Mouse (Mus musculus): Measurements from ENCODE around the gene Lrwd1. TPM values are rescaled to one million over a fixed set of nuclear protein-coding genes. Genes with fewer than 3 reads are reported as not detected.
"Not testable (repeated sequence)": the region's sequence is repeated elsewhere in the genome, so short reads cannot be mapped to it uniquely, and the experiment has no call there.

Lrwd1 gene
- polyA plus RNA-seq, 1 experiment = not detected

DNA sequence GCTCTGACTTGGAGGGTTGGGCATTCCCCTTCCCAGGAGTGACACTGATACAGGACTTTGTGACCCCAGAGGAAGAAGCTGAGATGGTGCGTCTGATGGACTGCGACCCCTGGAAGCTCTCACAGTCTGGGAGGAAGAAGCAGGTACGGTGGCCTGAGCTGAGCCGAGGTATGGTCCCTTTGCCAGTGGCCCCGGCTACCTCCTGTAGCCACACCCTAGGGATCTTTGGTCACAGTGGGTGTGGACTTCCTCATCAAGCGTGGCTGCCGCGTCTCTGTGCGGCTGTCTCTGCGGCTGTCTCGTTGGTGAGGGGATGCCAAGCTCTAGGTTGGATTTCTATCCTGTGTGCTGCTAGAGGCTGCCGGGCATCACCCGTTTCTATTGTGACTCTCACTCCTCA lies 3.5 kb upstream of the Lrwd1 start:
- 92% methylated on average over 13 of the region's 13 CpGs for WGBS
- Histone ChIP-seq H3K4me3 (ENCODE audit: insufficient read depth, low read depth, low read length) (no peak overlapping the region), H3K4me1 (ENCODE audit: control insufficient read depth, insufficient read depth, low read length) (peaks cover 8% of the 10 kb centered on the region), H3K27ac (ENCODE audit: insufficient read depth, low read depth, low read length) (no peak overlapping the region)
- TF ChIP-seq CTCF (IDR thresholded peaks at IDR 0.05; ENCODE audit: insufficient read depth, low read depth, low read length) = no peak
- no peak for TF ChIP-seq POLR2A (IDR thresholded peaks at IDR 0.05; ENCODE audit: insufficient read depth, low read depth, low read length)

DNA sequence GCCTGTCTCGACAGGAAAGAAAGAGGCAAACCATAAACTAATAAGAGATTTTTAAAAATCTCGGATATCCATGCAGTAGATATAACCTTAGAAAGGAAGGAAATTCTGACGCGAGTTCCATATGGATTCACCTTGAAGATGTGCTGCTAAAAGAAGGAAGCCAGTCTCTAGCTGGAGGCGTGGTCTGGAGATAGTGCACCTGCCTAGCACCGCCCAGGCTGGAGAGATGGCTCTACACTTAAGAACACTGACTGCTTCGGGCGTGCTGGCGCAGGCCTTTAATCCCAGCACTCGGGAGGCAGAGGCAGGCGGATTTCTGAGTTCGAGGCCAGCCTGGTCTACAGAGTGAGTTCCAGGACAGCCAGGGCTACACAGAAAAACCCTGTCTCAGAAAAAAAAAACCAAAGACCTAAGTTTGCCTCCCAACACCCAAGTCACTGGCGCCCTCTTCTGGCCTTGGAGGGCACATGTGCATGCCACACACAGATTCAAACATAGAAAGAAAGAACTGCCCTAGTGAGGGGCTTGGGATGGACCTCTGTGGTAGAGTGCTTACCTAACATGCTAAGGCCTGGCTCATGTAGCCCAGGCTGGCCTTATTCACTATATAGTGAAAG lies 1.9 kb upstream of the Lrwd1 start:
- TF ChIP-seq CTCF (IDR thresholded peaks at IDR 0.05; ENCODE audit: insufficient read depth, low read depth, low read length) (0 out of 2 replicates have a peak, but pooled peaks have one; percentile 28), POLR2A (IDR thresholded peaks at IDR 0.05; ENCODE audit: insufficient read depth, low read depth, low read length) (no peak)
- WGBS = 75% methylated on average over 13 of the region's 13 CpGs
- Histone ChIP-seq H3K27ac (ENCODE audit: insufficient read depth, low read depth, low read length) (no peak overlapping the region), H3K4me1 (ENCODE audit: control insufficient read depth, insufficient read depth, low read length) (peaks cover 8% of the 10 kb centered on the region), H3K4me3 (ENCODE audit: insufficient read depth, low read depth, low read length) (no peak overlapping the region)

DNA sequence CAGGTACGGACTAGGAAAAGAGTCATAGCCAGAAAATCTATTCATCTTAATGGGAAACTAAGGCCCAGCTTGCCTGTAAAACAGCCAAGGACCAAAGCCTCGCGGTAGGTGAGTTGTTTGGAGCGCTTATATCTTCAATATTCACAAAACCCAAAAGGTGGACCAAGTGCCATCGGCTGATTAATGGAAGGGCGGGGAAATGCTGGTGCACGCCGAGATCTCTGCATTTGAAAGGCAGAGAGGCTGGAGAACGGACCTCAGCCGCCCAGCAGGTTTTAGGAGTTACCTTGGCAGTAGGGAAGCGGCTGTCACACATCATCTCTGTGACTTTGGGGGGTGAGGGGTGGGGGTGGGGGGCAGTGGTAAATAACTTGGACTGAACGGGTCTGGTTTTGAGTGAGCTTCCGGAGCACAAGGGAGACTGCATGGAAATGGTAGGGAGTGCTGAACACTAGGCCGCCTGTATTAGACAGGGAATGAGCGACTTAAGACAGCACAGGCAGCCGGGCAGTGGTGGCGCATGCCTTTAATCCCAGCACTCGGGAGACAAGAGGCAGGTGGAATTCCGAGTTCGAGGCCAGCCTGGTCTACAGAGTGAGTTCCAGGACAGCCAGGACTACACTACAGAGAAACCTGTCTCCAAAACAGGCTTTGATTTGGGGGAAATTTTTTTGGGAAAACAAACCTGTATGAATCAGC lies 567 bp upstream of the Lrwd1 start:
- WGBS = 6% methylated on average over 20 of the region's 20 CpGs

DNA sequence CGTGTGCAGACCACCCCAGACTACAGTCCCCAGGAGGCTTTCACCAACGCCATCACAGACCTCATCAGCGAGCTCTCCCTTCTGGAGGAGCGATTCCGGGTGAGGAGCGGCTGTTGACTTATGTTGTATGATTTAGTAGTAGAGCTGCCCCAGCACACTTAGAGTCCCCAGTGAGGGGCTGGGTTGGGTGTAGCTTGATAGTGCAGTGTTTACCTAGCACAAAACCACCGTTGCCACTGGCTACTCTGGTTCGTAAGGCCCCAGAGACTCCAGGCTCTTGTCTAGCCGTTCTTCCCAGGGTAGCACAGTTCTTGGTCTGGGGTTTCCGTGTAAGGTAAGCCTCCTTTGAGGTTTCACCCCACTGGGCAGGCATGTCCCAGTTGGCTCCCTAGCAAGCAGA lies 13.7 kb downstream of the Lrwd1 start:
- 86% methylated on average over 10 of the region's 10 CpGs for WGBS
- TF ChIP-seq POLR2A (IDR thresholded peaks at IDR 0.05; ENCODE audit: insufficient read depth, low read depth, low read length) (no peak), CTCF (IDR thresholded peaks at IDR 0.05; ENCODE audit: insufficient read depth, low read depth, low read length) (no peak)
- peaks cover 10% of the 10 kb centered on the region for H3K4me1 ChIP-seq (ENCODE audit: control insufficient read depth, insufficient read depth, low read length)
- H3K27ac ChIP-seq (ENCODE audit: insufficient read depth, low read depth, low read length) = no peak overlapping the region
- H3K4me3 ChIP-seq (ENCODE audit: insufficient read depth, low read depth, low read length) = no peak overlapping the region

More for the DNA sequence above, 567 bp upstream of the Lrwd1 start:
- Histone ChIP-seq H3K4me1 (ENCODE audit: control insufficient read depth, insufficient read depth, low read length) (peaks cover 8% of the 10 kb centered on the region), H3K27ac (ENCODE audit: insufficient read depth, low read depth, low read length) (no peak overlapping the region), H3K4me3 (ENCODE audit: insufficient read depth, low read depth, low read length) (peak overlapping the region; percentile 74)
- no peak; the same call in 1 of the 2 replicates for TF ChIP-seq POLR2A (IDR thresholded peaks at IDR 0.05; ENCODE audit: insufficient read depth, low read depth, low read length)
- no peak for TF ChIP-seq CTCF (IDR thresholded peaks at IDR 0.05; ENCODE audit: insufficient read depth, low read depth, low read length)

DNA sequence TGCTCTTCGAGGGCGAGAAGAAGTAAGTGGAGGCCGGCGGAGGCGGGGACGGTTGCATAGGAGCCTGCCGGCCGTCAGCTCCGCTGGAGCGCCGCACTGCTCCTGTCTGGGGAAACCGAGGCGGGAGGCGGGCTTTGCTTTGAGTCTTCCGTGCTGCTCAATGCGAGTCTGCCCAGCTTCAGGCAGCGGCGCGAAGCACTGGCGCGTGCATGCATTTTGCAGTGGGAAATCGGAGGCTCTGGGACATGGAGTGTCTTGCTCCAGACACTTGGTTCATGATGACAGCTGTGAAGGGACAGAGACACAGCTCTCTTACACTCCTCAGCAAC lies 19.1 kb downstream of the Lrwd1 start:
- TF ChIP-seq CTCF (IDR thresholded peaks at IDR 0.05; ENCODE audit: insufficient read depth, low read depth, low read length) (no peak), POLR2A (IDR thresholded peaks at IDR 0.05; ENCODE audit: insufficient read depth, low read depth, low read length) (no peak)
- under 1% methylated on average over 22 of the region's 22 CpGs for WGBS
- Histone ChIP-seq H3K27ac (ENCODE audit: insufficient read depth, low read depth, low read length) (peak overlapping the region; percentile 14; the same call in 1 of the 2 replicates), H3K4me3 (ENCODE audit: insufficient read depth, low read depth, low read length) (peak overlapping the region; percentile 69), H3K4me1 (ENCODE audit: control insufficient read depth, insufficient read depth, low read length) (peaks cover 16% of the 10 kb centered on the region)

DNA sequence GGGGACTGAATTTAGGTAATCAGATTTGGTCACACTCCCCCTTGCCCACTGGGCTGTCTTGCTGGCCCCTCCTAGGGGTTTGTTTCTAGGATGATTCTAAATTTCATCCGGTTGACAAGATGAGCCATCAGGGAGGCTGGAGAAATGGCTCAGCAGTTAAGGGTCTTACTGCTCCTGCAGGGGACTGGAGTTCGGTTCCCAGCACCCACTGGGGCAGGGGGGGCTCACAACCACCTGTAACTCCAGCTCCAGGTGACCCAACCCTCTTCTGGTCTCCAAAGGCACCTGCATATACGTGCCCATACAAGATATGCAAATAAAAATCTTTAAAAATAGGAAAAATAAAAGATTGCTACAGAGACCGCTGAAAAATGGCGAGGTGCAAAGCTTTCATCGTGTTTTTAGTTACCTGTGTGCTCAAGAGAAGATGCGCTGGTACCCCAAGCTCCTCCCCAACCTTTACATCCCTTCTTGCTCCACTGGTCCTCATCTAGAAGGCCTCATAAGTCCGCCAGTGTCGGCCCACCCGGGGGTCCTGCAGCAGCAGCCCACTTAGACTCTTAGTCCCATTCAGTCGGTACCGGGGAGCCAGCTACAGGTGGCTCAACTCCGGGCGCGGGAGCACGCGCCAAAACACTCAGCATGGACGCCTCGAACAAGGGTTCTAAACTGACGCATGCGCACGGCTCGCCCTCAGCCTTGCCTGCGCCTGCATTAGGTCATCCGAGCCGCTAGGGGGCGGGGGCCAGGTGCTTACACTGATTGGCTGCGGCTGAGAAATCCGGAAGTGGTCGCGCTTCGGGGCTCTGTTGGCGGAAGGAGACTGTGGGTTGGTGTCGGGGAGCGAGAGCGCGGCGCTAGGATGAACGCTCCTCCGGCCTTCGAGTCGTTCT lies 19.7 kb downstream of the Lrwd1 start, which contains the start of gene Polr2j:
TSS of gene Polr2j (plus strand) at position 741 of the 893 bp plus-strand sequence.
- H3K27ac ChIP-seq (ENCODE audit: insufficient read depth, low read depth, low read length) = peak within 1 kb of the TSS; percentile 14; the same call in 1 of the 2 replicates
- peak; percentile 90 for TF ChIP-seq CTCF (IDR thresholded peaks at IDR 0.05; ENCODE audit: insufficient read depth, low read depth, low read length)
- TF ChIP-seq POLR2A (IDR thresholded peaks at IDR 0.05; ENCODE audit: insufficient read depth, low read depth, low read length) = peak; percentile 97
- H3K4me3 ChIP-seq (ENCODE audit: insufficient read depth, low read depth, low read length) = peak within 1 kb of the TSS; percentile 70
- 3% methylated on average over 42 of the region's 42 CpGs for WGBS
- H3K4me1 ChIP-seq (ENCODE audit: control insufficient read depth, insufficient read depth, low read length) = peaks cover 16% of the 10 kb centered on the region

DNA sequence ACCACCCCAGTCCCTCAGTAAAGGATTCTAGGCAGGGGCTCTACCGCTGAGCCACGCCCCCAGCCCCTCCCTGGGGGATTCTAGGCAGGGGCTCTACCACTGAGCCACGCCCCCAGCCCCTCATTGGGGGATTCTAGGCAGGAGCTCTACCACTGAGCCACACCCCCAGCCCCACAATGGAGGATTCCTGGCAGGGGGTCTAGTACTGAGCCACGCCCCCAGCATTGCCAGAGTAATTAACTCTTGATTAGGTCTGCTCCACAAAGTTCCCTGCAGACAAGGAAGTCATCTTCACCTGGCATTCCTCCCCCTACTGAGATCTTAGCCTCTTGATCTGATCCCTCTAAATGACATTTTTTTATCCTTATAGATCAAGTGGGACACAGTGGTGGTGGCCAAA lies 22.3 kb downstream of the Lrwd1 start:
- not testable (repeated sequence) for H3K4me3 ChIP-seq (ENCODE audit: insufficient read depth, low read depth, low read length); H3K27ac ChIP-seq (ENCODE audit: insufficient read depth, low read depth, low read length)
- 36% methylated on average over 4 of the region's 4 CpGs for WGBS
- H3K4me1 ChIP-seq (ENCODE audit: control insufficient read depth, insufficient read depth, low read length) = peaks cover 15% of the 10 kb centered on the region

DNA sequence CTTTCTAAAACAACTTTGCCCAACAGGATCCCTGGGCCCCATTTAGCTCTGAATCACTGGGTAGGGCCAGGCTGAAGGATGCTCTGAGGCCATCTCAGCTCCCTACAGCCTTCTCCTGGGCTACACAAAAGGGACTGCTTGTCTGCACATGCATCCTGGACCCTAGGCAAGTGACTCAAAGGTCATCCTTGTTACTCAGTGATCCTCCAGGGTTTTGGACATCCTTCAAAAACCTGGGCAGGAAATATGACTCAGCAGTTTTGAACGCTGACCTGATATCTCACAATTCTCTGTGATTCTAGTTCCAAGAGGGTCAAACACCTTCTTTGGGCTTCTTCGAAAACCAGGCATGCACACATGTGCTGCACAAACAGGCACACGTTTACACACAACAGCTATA lies 26.8 kb downstream of the Lrwd1 start:
- Histone ChIP-seq H3K4me3 (ENCODE audit: insufficient read depth, low read depth, low read length) (no peak overlapping the region), H3K4me1 (ENCODE audit: control insufficient read depth, insufficient read depth, low read length) (no peaks in the 10 kb centered on the region), H3K27ac (ENCODE audit: insufficient read depth, low read depth, low read length) (no peak overlapping the region)
- TF ChIP-seq CTCF (IDR thresholded peaks at IDR 0.05; ENCODE audit: insufficient read depth, low read depth, low read length) (no peak), POLR2A (IDR thresholded peaks at IDR 0.05; ENCODE audit: insufficient read depth, low read depth, low read length) (no peak)
- 81% methylated on average over 3 of the region's 3 CpGs for whole genome bisulfite sequencing

DNA sequence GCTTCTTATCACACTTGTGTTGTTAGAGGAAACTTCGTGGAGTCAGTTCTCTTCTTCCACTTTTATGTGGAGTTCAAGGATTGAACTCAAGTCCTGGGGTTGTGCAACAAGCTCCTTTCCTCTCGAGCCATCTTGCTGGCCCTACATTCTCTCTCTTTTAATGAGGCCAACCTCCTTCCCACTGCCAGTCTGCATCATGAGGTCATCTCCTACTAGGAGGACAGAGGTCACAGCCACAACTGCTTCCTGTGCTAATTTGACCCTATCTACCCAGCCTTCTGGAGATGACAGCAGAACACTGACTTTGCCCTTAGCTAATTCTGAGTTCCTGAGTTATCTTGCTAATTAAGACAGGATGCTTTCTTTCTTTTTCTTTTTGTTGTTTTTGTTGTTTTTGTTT lies 27.4 kb downstream of the Lrwd1 start:
- Histone ChIP-seq H3K4me1 (ENCODE audit: control insufficient read depth, insufficient read depth, low read length) (no peaks in the 10 kb centered on the region), H3K27ac (ENCODE audit: insufficient read depth, low read depth, low read length) (no peak overlapping the region), H3K4me3 (ENCODE audit: insufficient read depth, low read depth, low read length) (no peak overlapping the region)
- 58% methylated on average over 2 of the region's 2 CpGs for WGBS
- TF ChIP-seq CTCF (IDR thresholded peaks at IDR 0.05; ENCODE audit: insufficient read depth, low read depth, low read length) (no peak), POLR2A (IDR thresholded peaks at IDR 0.05; ENCODE audit: insufficient read depth, low read depth, low read length) (no peak)
